Mouse (Mus musculus) T-helper 17 cell (primary cell): Measurements from ENCODE around the gene Heatr5a.

ENCODE experiments used
- in situ Hi-C, 2 experiments: fragments of 300-600 bp; cut with MboI, MseI; formaldehyde crosslinking; loops; 1 replicate in 1 of 2; 2 replicates in 1 of 2; pipeline ENCODE4 v1.15.1; 2025; ENCODE audit warnings: high pct_unique_total_duplicates in 2 of 2

Heatr5a gene

GRCm38 (mm10) chr12:51971070-51971664, at the start of gene Heatr5a:
TSS of gene Heatr5a (minus strand) at chr12:51971321.
- in situ Hi-C loops: loop anchor here in 1 of 2 experiments (10.0 kb wide), 1 partner anchor 586 kb away; no protein-coding TSS in a partner anchor

- in situ Hi-C loops: no loop called here
These were observed 43.4 kb upstream of the Heatr5a start for GRCm38 (mm10) chr12:52014494-52015029.

GRCm38 (mm10) chr12:52014044-52014443, 42.9 kb upstream of the Heatr5a start:
- in situ Hi-C loops: no loop called here

GRCm38 (mm10) chr12:52013274-52013673, 42.2 kb upstream of the Heatr5a start:
- in situ Hi-C loops: no loop called here

- in situ Hi-C loops: no loop called here
These were observed 41.0 kb upstream of the Heatr5a start for GRCm38 (mm10) chr12:52012159-52012558.

GRCm38 (mm10) chr12:52010630-52010961, 39.5 kb upstream of the Heatr5a start:
- in situ Hi-C loops: no loop called here

GRCm38 (mm10) chr12:52009928-52010629, 39.0 kb upstream of the Heatr5a start:
- in situ Hi-C loops: no loop called here

GRCm38 (mm10) chr12:52006633-52006994, 35.5 kb upstream of the Heatr5a start:
- in situ Hi-C loops: no loop called here

GRCm38 (mm10) chr12:52005877-52006632, 34.9 kb upstream of the Heatr5a start, which contains the start of gene Dtd2:
TSS of gene Dtd2 (minus strand) at chr12:52006501.
- in situ Hi-C loops: no loop called here

- in situ Hi-C loops: loop anchor here in 1 of 2 experiments (5.0 kb wide), 1 partner anchor 600 kb away; no protein-coding TSS in a partner anchor
These were observed 31.6 kb upstream of the Heatr5a start for GRCm38 (mm10) chr12:52002746-52003145.

GRCm38 (mm10) chr12:52001544-52001943, 30.4 kb upstream of the Heatr5a start:
- in situ Hi-C loops: loop anchor here in 1 of 2 experiments (5.0 kb wide), 1 partner anchor 601 kb away; no protein-coding TSS in a partner anchor

- in situ Hi-C loops: no loop called here
These were observed 27.3 kb upstream of the Heatr5a start for GRCm38 (mm10) chr12:51998366-51998932.

- in situ Hi-C loops: no loop called here
These were observed 24.8 kb upstream of the Heatr5a start for GRCm38 (mm10) chr12:51995738-51996536.

GRCm38 (mm10) chr12:51990629-51991028, 19.5 kb upstream of the Heatr5a start:
- in situ Hi-C loops: no loop called here

- in situ Hi-C loops: no loop called here
These were observed 17.4 kb upstream of the Heatr5a start for GRCm38 (mm10) chr12:51988536-51988935.

- in situ Hi-C loops: no loop called here
These were observed 14.7 kb upstream of the Heatr5a start for GRCm38 (mm10) chr12:51985826-51986225.

- in situ Hi-C loops: no loop called here
These were observed 14.1 kb upstream of the Heatr5a start for GRCm38 (mm10) chr12:51985163-51985748.

- in situ Hi-C loops: no loop called here
These were observed 12.5 kb upstream of the Heatr5a start for GRCm38 (mm10) chr12:51983625-51984024.

- in situ Hi-C loops: loop anchor here in 1 of 2 experiments (10.0 kb wide), 1 partner anchor 592 kb away; no protein-coding TSS in a partner anchor
These were observed 5.4 kb upstream of the Heatr5a start for GRCm38 (mm10) chr12:51976531-51976930.

- in situ Hi-C loops: loop anchor here in 1 of 2 experiments (10.0 kb wide), 1 partner anchor 590 kb away; no protein-coding TSS in a partner anchor
These were observed 3.3 kb upstream of the Heatr5a start for GRCm38 (mm10) chr12:51974381-51974780.
